Mouse (Mus musculus) cerebral cortex, adult 2 months (tissue): ENCODE results near the gene Ssxb8.

Experiments
- WGBS: fragments of 180-500 bp; shearing (Covaris S2); methylation state at CpG from one replicate; pipeline ENCODE4 v1.1.7; 2018; 5-methylcytosine and 5-hydroxymethylcytosine counted together

Gene Ssxb8

DNA sequence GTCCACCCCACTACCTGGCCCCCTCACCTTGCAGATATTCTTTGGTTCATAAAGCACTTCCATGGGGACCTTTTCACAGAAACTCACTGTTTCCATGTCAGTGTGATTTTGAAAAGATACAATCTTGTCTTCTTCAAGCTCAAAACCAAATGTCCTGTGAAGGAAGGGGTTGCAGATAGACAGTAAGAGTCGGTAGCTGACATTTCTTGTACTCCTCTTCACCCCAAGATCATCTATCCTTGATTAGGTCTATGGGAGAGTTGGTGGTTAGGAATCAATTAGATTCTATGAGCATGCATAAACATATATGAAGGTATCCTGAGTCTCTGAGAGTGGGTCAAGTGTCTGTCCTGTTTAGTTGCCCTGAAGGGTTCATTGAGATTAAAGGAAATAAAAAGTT, at the start of gene Ssxb8:
Gene Ssxb8 (minus strand): TSS at position 101 of the 400 bp plus-strand sequence.
- 59% methylated on average over 1 of the region's 1 CpGs for WGBS

DNA sequence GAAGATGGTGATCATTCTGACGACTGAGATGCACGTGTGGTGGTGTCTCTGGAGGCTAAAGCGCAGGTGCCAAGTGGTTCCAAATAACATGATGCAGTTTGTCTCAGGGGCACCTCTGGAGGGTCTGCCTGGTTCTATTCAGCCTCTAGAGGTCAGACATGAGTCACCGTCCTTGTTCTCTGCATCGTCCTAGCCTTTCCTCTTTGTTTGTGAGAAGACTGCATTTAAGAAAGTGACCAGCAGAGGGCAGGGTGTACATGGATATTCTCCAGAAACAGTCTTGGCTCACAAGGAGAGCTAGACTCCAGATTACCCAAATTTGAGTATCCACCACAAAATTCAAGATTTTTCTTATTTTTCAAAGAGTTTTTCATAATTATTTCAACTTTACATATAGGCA, 42.3 kb upstream of the Ssxb8 start:
- WGBS = 39% methylated on average over 5 of the region's 5 CpGs

DNA sequence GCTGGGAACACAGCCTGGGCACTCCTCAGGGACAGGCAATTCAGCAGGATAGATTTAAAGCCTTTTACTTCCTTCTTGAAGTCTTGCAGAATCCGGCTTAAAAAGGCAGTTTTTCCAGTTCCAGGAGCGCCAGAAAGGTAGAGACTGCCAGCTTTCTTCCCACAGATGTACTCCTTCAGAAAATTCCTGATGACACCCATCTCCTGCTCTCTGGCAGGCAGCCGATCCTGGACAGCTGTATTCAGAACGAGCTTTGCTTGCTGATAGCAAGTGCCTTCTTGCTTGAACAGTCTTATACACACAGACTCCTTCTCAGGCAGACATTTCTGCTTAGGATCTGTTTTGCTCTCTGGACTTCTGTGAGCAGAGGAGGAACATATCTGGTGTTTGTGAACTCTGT, 27.6 kb downstream of the Ssxb8 start:
- WGBS = 71% methylated on average over 4 of the region's 4 CpGs
